Mouse (Mus musculus) left cerebral cortex, adult 2 months (tissue): ENCODE measurements around the gene Tmem259. TPM values are rescaled to one million over a fixed set of nuclear protein-coding genes. Genes with fewer than 3 reads are reported as not detected.

Experiments used
- DNase-seq, 2 experiments: peaks; one replicate each; pipeline ENCODE4 v3.0.0; 2021 to 2022; ENCODE audit warnings: low spot score in 2 of 2, mixed read lengths in 1 of 2; ENCODE audit errors: extremely low spot score in 1 of 2
- H3K27ac ChIP-seq: fragments of 200-600 bp; 2 replicates; pipeline ENCODE4 v1.8.1; 2022
- H3K4me3 ChIP-seq: fragments of 200-600 bp; 2 replicates; pipeline ENCODE4 v1.8.1; 2022
- CTCF ChIP-seq: fragments of 200-600 bp; IDR thresholded peaks from 2 replicates; pipeline ENCODE4 v1.8.1; 2022; ENCODE audit warnings: antibody characterized with exemption, mild to moderate bottlenecking, moderate library complexity
- intact Hi-C: fragments of 180-260 bp; cut with DNase I; formaldehyde crosslinking; loops from one replicate; pipeline ENCODE4 v1.15.1; 2025
- total RNA-seq, 2 experiments: library from RNA; stranded (reverse); gene quantifications; 2 replicates each; pipeline ENCODE4 v1.2.3; 2021

Gene Tmem259
- total RNA-seq, 2 experiments from 2014 or later, result 122 to 126 TPM

DNA sequence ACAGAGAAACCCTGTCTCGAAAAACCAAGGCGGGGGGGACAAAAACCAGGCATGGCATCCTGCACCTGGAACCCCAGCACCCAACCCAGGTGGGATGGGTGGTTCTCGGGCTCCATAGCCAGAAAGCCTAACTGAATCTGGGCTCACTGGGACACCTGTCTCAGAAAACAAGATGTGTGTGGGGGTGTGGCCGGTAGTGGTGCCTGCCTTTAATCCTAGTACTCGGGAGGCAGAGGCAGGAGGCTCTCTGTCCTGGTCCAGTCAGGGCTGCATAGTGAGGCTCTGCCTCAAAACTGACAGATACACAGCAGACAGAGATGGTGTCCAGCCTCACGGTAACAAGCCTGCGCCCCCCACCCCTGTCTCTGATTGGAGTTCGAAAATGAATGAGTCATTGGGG, 38.7 kb upstream of the Tmem259 start:
- DNase-seq, result no peak
- no peak for TF ChIP-seq CTCF
- Histone ChIP-seq H3K27ac (no peak overlapping the region), H3K4me3 (no peak overlapping the region)
- intact Hi-C loops, result loop anchor here (2.0 kb wide), 1 partner anchor 18 kb away; no protein-coding TSS in a partner anchor

DNA sequence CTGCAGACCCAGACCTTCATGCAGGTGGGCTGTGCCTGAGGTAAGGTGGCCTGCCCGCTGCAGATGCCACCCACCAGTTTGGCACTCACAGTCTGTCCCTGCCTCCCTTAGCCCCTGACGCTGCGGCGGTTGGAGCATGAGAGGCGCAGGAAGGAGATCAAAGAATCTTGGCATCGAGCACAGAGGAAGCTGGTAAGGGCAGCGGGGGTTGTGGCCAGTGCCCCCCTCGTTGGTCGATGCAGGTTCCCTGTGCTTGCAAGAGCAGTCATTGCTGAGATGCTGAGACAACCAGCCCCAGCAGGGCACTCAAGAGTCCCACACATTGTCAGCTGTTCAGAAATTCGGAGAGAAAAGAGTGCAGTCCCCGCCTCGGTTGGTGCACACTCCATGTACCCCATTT, 38.0 kb upstream of the Tmem259 start:
- DNase-seq, result no peak
- intact Hi-C loops, result loop anchor here (2.0 kb wide), 1 partner anchor 17 kb away; no protein-coding TSS in a partner anchor
- TF ChIP-seq CTCF, result no peak
- Histone ChIP-seq H3K27ac (no peak overlapping the region), H3K4me3 (no peak overlapping the region)

DNA sequence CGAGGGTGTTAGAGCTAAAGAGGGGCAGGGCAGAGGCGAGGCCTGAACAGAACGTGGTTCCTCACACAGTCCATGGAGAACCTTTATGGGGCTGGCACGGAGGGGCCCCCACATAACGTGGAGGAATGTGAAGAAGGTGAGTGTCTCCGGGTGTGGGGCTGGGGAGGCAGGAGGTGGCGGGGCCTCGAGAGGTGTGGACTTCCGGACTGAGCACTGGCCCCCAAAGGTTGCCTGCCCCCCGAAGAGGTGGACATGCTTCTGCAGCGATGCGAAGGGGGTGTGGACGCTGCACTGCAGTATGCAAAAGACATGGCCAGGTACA, 37.2 kb upstream of the Tmem259 start:
- no peak overlapping the region for H3K4me3 ChIP-seq
- intact Hi-C loops, result no loop called here
- DNase-seq, result no peak
- H3K27ac ChIP-seq, result no peak overlapping the region
- no peak for TF ChIP-seq CTCF

- H3K27ac ChIP-seq, result no peak overlapping the region
- no peak overlapping the region for H3K4me3 ChIP-seq
- TF ChIP-seq CTCF, result no peak; the same call in 1 of the 2 replicates
- no peak for DNase-seq
- intact Hi-C loops, result no loop called here
Observed at GRCm38 (mm10) chr10:80020603-80021319, 36.6 kb upstream of the Tmem259 start.

DNA sequence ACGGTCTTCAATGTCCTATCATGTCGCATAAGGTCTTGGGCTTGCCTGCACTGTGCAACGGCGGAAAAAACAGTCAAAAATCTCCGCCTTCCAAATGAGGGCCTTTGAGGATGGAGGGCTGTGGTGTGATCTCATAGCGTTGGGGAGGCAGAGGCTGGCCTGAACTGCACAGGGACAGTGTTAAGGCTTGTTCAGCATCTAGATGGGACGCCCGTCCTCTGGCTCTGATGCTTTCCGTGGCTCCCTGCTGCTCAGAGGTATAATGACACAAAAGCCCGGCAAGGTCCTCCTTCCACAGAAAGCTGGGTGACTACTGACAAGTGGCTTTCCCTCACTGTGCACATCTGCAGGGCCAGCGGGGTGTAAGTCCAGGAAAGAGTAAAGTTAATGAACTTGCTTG, 36.1 kb upstream of the Tmem259 start:
- TF ChIP-seq CTCF, result no peak
- Histone ChIP-seq H3K27ac (no peak overlapping the region), H3K4me3 (no peak overlapping the region)
- intact Hi-C loops, result no loop called here
- no peak for DNase-seq

- no peak for DNase-seq
- TF ChIP-seq CTCF, result no peak; the same call in 1 of the 2 replicates
- H3K4me3 ChIP-seq, result no peak overlapping the region
- intact Hi-C loops, result no loop called here
- no peak overlapping the region for H3K27ac ChIP-seq
Observed at GRCm38 (mm10) chr10:80019471-80020131, 35.5 kb upstream of the Tmem259 start.

DNA sequence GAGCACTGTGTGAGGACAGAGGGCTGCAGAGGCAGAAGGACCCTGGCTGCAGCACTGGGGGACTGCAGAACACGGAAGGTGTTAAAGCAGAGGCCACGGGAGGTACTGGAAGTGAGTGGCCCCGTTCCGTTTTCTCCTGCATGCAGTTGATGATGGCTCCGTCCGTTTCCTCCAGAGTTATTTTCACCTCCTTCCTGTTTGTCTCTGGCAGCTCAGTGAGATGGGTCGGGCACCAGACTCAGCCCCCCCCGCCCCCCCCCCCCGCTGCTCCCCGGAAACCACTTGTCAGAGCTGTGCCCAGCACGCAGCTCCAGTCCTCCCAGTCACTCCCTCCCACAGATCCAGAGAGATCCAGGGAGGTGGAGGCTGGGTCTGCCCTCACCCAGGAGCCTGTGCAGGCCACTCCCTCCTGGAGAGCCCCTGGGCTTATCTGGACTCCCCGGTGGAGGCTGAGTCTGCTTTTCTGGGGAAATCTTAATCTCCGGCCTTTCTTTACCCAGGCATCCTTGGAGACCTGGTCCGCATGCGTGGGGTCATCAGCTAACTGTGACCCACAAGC, 34.7 kb upstream of the Tmem259 start:
- Histone ChIP-seq H3K27ac (no peak overlapping the region), H3K4me3 (no peak overlapping the region)
- no peak; the same call in 1 of the 2 replicates for TF ChIP-seq CTCF
- DNase-seq, result no peak
- intact Hi-C loops, result no loop called here

GRCm38 (mm10) chr10:80017771-80018170, 33.6 kb upstream of the Tmem259 start:
- H3K27ac ChIP-seq, result no peak overlapping the region
- no peak for TF ChIP-seq CTCF
- intact Hi-C loops, result no loop called here
- H3K4me3 ChIP-seq, result no peak overlapping the region
- DNase-seq, result no peak

- TF ChIP-seq CTCF, result no peak
Observed at GRCm38 (mm10) chr10:80017361-80017760, 33.2 kb upstream of the Tmem259 start.

DNA sequence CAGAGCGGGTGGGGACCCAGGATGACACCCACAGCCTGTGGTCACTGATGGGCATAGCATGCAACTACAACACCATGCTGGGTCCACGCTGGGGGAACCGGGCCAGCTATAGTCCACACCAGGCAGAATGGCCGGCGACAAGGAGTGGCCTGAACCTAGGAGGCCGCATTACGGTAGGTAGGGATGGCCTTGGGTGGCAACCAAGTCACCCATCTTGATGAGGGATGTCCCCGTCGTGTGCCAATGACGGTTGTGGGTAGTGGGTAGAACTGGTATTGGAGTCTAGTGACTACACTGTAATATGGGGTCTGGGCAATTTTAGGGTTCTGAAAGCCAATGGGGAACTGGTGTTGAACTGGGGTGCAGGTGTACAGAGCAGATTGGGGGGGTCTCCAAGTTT, 32.8 kb upstream of the Tmem259 start:
- H3K27ac ChIP-seq, result no peak overlapping the region
- TF ChIP-seq CTCF, result no peak
- H3K4me3 ChIP-seq, result peak overlapping the region; percentile 8; the same call in 1 of the 2 replicates
- intact Hi-C loops, result no loop called here
- DNase-seq, result no peak

More at GRCm38 (mm10) chr10:80017361-80017760, 33.2 kb upstream of the Tmem259 start:
- Histone ChIP-seq H3K27ac (no peak overlapping the region), H3K4me3 (no peak overlapping the region)
- DNase-seq, result no peak
- intact Hi-C loops, result no loop called here

GRCm38 (mm10) chr10:80016511-80016910, 32.4 kb upstream of the Tmem259 start, which contains the start of gene Arhgap45:
Gene Arhgap45 (plus strand): TSS chr10:80016653.
- no peak for TF ChIP-seq CTCF
- H3K27ac ChIP-seq, result no peak within 1 kb of the TSS
- intact Hi-C loops, result no loop called here
- peak within 1 kb of the TSS; percentile 8; the same call in 1 of the 2 replicates for H3K4me3 ChIP-seq
- DNase-seq, result no peak

GRCm38 (mm10) chr10:80015583-80015982, 31.5 kb upstream of the Tmem259 start:
- H3K4me3 ChIP-seq, result no peak overlapping the region
- no peak overlapping the region for H3K27ac ChIP-seq
- no peak for TF ChIP-seq CTCF
- intact Hi-C loops, result no loop called here
- no peak for DNase-seq
